Mouse (Mus musculus): ENCODE data around the gene Gm15293. TPM values are rescaled to one million over a fixed set of nuclear protein-coding genes. Genes with fewer than 3 reads are reported as not detected.

Gene Gm15293
- polyA plus RNA-seq (2017; shearing (Covaris generic)) = not detected

GRCm38 (mm10) chr8:21201261-21201660 lies at the start of gene Gm15293:
TSS of gene Gm15293 (plus strand) at chr8:21201561.

GRCm38 (mm10) chr8:21161977-21162376 lies 39.4 kb upstream of the Gm15293 start, which contains the start of gene Defa22:
TSS of gene Defa22 (plus strand) at chr8:21162277.

GRCm38 (mm10) chr8:21191314-21191713 lies 10.0 kb upstream of the Gm15293 start, which contains the start of gene Defa31:
TSS of gene Defa31 (plus strand) at chr8:21191614.

Other genes starting within 250 kb of the Gm15293 start
- not detected for gene Defa21, start 176.0 kb upstream of the Gm15293 start, polyA plus RNA-seq (2017; shearing (Covaris generic))
- not detected for gene Defa23, start 146.5 kb upstream of the Gm15293 start, polyA plus RNA-seq (2017; shearing (Covaris generic))
- not detected for gene Defa35, start 136.5 kb upstream of the Gm15293 start, polyA plus RNA-seq (2017; shearing (Covaris generic))
- not detected for gene Defa25, start 117.1 kb upstream of the Gm15293 start, polyA plus RNA-seq (2017; shearing (Covaris generic))
- not detected for gene Gm14851, start 105.5 kb upstream of the Gm15293 start, polyA plus RNA-seq (2017; shearing (Covaris generic))
- gene Defa30, start 66.9 kb upstream of the Gm15293 start, polyA plus RNA-seq (2017; shearing (Covaris generic)) = not detected
- not detected for gene Defa22, start 39.3 kb upstream of the Gm15293 start, polyA plus RNA-seq (2017; shearing (Covaris generic))
- gene Defa31, start 9.9 kb upstream of the Gm15293 start, polyA plus RNA-seq (2017; shearing (Covaris generic)) = not detected
- gene Gm15292, start 48.2 kb downstream of the Gm15293 start, polyA plus RNA-seq (2017; shearing (Covaris generic)) = not detected
- gene Defa27, start 114.0 kb downstream of the Gm15293 start, polyA plus RNA-seq (2017; shearing (Covaris generic)) = not detected
- gene Defa29, start 125.5 kb downstream of the Gm15293 start, polyA plus RNA-seq (2017; shearing (Covaris generic)) = not detected
- gene Defa2, start 177.0 kb downstream of the Gm15293 start, polyA plus RNA-seq (2017; shearing (Covaris generic)) = not detected
- not detected for gene Defa33, start 190.2 kb downstream of the Gm15293 start, polyA plus RNA-seq (2017; shearing (Covaris generic))
- gene Defa36, start 225.8 kb downstream of the Gm15293 start, polyA plus RNA-seq (2017; shearing (Covaris generic)) = not detected

Data from activated CD4-positive, CD25-positive, alpha-beta regulatory T cell, adult 9 weeks (primary cell).